Mouse (Mus musculus): ENCODE data around the gene Olfr593. TPM values are rescaled to one million over a fixed set of nuclear protein-coding genes. Genes with fewer than 3 reads are reported as not detected.
"Not testable (repeated sequence)": the region's sequence is repeated elsewhere in the genome, so short reads cannot be mapped to it uniquely, and the experiment has no call there.

The Olfr593 gene
- not detected in 2 replicates for polyA plus RNA-seq (2014; fragmentation: Nextera tagmentation; extraction: Ambion mirVana)

DNA sequence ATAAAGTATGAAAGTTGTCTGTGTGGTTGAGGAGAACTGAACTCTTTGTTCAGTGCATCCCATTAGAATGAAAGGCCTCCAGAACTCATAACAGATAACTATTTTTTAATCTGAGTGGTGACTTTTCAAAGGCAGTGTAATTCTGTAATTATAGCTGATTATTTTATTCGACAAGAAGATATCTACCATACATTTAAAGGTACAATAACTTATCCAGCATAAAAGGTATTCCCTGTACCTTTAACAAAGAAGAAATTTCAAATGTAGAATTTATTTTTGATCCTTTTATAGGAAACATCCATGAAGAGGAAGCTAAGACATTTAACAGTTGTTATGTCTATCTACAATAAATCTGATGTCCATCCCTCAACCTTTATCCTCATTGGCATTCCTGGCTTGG is at the start of gene Olfr593:
Olfr593 (plus strand) TSS at position 301 of the 400 bp plus-strand sequence.
- DNase-seq (ENCODE audit: low spot score, missing footprints), result no peak
- Histone ChIP-seq H3K4me3 (ENCODE audit: low read depth, low read length) (no peak within 1 kb of the TSS), H3K27ac (ENCODE audit: low read depth, low read length) (no peak within 1 kb of the TSS), H3K4me1 (ENCODE audit: control insufficient read depth, insufficient read depth, low read length) (no peaks in the 10 kb centered on the region), H3K27me3 (ENCODE audit: control insufficient read depth, insufficient read depth, low read length) (no peaks in the 10 kb centered on the region), H3K9ac (ENCODE audit: low read length) (no peak within 1 kb of the TSS), H3K36me3 (ENCODE audit: control insufficient read depth, insufficient read depth, low read length) (no peaks in the 10 kb centered on the region), H3K9me3 (ENCODE audit: control insufficient read depth, low read length) (no peaks in the 10 kb centered on the region), H3K4me2 (no peak within 1 kb of the TSS)
- 73% methylated on average over 1 of the region's 1 CpGs for WGBS
- no peak for ATAC-seq (ENCODE audit: low FRiP score)

DNA sequence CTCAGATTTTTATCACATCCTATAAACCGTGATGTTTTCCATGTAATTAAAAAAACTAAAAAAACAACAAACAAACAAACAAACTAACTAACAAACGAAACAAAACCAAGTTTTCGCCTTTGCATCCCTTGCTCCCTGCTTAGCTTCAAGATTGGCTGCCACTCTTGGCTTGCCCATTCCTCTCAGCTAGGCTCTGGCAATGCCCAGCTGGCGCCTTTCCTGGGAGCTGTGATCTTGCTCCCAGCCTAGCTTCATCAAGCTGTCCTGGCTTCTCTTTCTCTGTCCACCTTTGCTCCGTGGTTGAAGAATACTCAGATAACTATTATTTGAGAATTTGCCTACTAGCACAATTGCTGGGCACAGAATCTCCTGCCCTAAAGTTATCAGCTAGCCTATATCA is 42.0 kb upstream of the Olfr593 start:
- H3K27me3 ChIP-seq (ENCODE audit: control insufficient read depth, insufficient read depth, low read length), result no peaks in the 10 kb centered on the region
- no peak overlapping the region for H3K4me2 ChIP-seq
- H3K9ac ChIP-seq (ENCODE audit: low read length), result no peak overlapping the region
- WGBS, result 85% methylated on average over 5 of the region's 5 CpGs
- H3K4me3 ChIP-seq (ENCODE audit: low read depth, low read length), result no peak overlapping the region
- no peaks in the 10 kb centered on the region for H3K36me3 ChIP-seq (ENCODE audit: control insufficient read depth, insufficient read depth, low read length)
- ATAC-seq (ENCODE audit: low FRiP score) (no peak), DNase-seq (ENCODE audit: low spot score, missing footprints) (no peak)
- no peaks in the 10 kb centered on the region for H3K9me3 ChIP-seq (ENCODE audit: control insufficient read depth, low read length)
- H3K27ac ChIP-seq (ENCODE audit: low read depth, low read length), result no peak overlapping the region
- H3K4me1 ChIP-seq (ENCODE audit: control insufficient read depth, insufficient read depth, low read length), result no peaks in the 10 kb centered on the region

DNA sequence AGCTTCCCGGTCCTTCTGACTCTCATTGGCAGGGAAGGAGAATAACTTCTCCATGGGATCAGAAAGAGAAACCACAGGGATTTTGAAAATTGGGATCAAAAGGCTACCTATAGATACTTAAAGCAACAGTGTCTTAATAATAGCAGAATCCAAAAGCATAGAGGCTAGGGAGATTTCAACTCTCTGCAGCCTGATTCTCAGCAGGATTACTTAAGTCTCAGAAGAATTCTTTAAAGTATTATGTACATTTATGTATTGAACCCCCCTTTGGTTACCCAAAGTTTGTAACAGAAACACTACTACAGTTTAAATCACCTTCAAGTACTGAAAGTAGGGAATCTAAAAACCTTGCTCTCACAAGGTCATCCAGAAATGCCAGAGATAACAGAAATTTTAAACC is 33.4 kb upstream of the Olfr593 start, which contains the start of gene Olfr591:
Olfr591 (minus strand) TSS at position 101 of the 400 bp plus-strand sequence.
- no peak within 1 kb of the TSS for H3K9ac ChIP-seq (ENCODE audit: low read length)

DNA sequence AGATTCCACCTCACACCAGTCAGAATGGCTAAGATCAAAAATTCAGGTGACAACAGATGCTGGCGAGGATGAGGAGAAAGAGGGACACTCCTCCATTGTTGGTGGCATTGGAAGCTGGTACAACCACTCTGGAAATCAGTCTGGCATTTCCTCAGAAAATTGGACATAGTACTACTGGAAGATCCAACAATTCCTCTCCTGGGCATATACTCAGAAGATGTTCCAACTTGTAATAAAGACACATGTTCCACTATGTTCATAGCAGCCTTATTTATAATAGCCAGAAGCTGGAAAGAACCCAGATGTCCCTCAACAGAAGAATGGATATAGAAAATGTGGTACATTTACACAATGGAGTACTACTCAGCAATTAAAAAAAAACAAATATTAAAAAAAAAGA is 27.2 kb upstream of the Olfr593 start, which contains the start of gene Olfr592:
Olfr592 (plus strand) TSS at position 301 of the 400 bp plus-strand sequence.
- 68% methylated on average over 1 of the region's 1 CpGs for WGBS
- not testable (repeated sequence) for H3K27me3 ChIP-seq (ENCODE audit: control insufficient read depth, insufficient read depth, low read length); H3K4me2 ChIP-seq; ATAC-seq (ENCODE audit: low FRiP score); H3K36me3 ChIP-seq (ENCODE audit: control insufficient read depth, insufficient read depth, low read length); H3K9ac ChIP-seq (ENCODE audit: low read length); H3K4me3 ChIP-seq (ENCODE audit: low read depth, low read length); H3K27ac ChIP-seq (ENCODE audit: low read depth, low read length); H3K9me3 ChIP-seq (ENCODE audit: control insufficient read depth, low read length); H3K4me1 ChIP-seq (ENCODE audit: control insufficient read depth, insufficient read depth, low read length); DNase-seq (ENCODE audit: low spot score, missing footprints)

More for the DNA sequence above, 33.4 kb upstream of the Olfr593 start, which contains the start of gene Olfr591:
- DNase-seq (ENCODE audit: low spot score, missing footprints) (no peak), ATAC-seq (ENCODE audit: low FRiP score) (no peak)
- Histone ChIP-seq H3K4me1 (ENCODE audit: control insufficient read depth, insufficient read depth, low read length) (no peaks in the 10 kb centered on the region), H3K4me3 (ENCODE audit: low read depth, low read length) (no peak within 1 kb of the TSS), H3K36me3 (ENCODE audit: control insufficient read depth, insufficient read depth, low read length) (no peaks in the 10 kb centered on the region), H3K27me3 (ENCODE audit: control insufficient read depth, insufficient read depth, low read length) (no peaks in the 10 kb centered on the region), H3K4me2 (no peak within 1 kb of the TSS), H3K9me3 (ENCODE audit: control insufficient read depth, low read length) (no peaks in the 10 kb centered on the region; the same call in 1 of the 2 replicates), H3K27ac (ENCODE audit: low read depth, low read length) (no peak within 1 kb of the TSS)
- WGBS, result 77% methylated on average over 1 of the region's 1 CpGs

GRCm38 (mm10) chr7:103212050-103212449 is 388 bp downstream of the Olfr593 start:
- not testable (repeated sequence) for H3K4me3 ChIP-seq (ENCODE audit: low read depth, low read length); H3K9me3 ChIP-seq (ENCODE audit: control insufficient read depth, low read length); H3K4me1 ChIP-seq (ENCODE audit: control insufficient read depth, insufficient read depth, low read length); H3K4me2 ChIP-seq; H3K9ac ChIP-seq (ENCODE audit: low read length); ATAC-seq (ENCODE audit: low FRiP score); DNase-seq (ENCODE audit: low spot score, missing footprints); H3K27ac ChIP-seq (ENCODE audit: low read depth, low read length); H3K36me3 ChIP-seq (ENCODE audit: control insufficient read depth, insufficient read depth, low read length); H3K27me3 ChIP-seq (ENCODE audit: control insufficient read depth, insufficient read depth, low read length)
- 90% methylated on average over 5 of the region's 5 CpGs for WGBS

- H3K4me2 ChIP-seq, result no peak within 1 kb of the TSS
- H3K9ac ChIP-seq (ENCODE audit: low read length), result no peak within 1 kb of the TSS
- ATAC-seq (ENCODE audit: low FRiP score), result no peak
- no peaks in the 10 kb centered on the region for H3K27me3 ChIP-seq (ENCODE audit: control insufficient read depth, insufficient read depth, low read length)
- DNase-seq (ENCODE audit: low spot score, missing footprints), result no peak
- H3K9me3 ChIP-seq (ENCODE audit: control insufficient read depth, low read length), result no peaks in the 10 kb centered on the region
- H3K4me3 ChIP-seq (ENCODE audit: low read depth, low read length), result no peak within 1 kb of the TSS
- no peaks in the 10 kb centered on the region for H3K4me1 ChIP-seq (ENCODE audit: control insufficient read depth, insufficient read depth, low read length)
- no peak within 1 kb of the TSS for H3K27ac ChIP-seq (ENCODE audit: low read depth, low read length)
- no peaks in the 10 kb centered on the region for H3K36me3 ChIP-seq (ENCODE audit: control insufficient read depth, insufficient read depth, low read length)
Observed at GRCm38 (mm10) chr7:103216696-103217095, 5.0 kb downstream of the Olfr593 start, which contains the start of gene Olfr594. Gene Olfr594 (plus strand): TSS chr7:103216996.

DNA sequence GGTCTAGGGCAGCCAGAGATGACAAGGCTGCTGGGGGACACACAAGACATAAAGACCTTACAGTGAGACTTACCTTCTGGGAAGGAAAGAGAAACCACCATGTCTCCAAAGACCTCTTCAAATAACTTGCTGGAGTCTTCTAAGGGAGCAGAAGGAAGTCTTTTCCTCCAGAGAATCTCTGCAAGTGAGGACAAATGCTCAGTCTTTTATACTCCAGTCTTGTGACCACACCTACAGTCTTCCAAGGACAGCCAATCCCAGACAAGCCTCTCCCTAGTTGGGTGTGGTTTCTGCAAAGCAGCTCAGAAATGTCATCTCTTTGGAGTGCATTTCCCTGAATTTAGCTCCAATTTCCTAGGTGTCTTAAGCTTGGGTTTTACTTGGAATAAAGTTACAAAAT is 40.7 kb downstream of the Olfr593 start, which contains the start of gene Usp17ld:
Usp17ld (minus strand) TSS at position 101 of the 400 bp plus-strand sequence.
- H3K27ac ChIP-seq (ENCODE audit: low read depth, low read length); H3K9ac ChIP-seq (ENCODE audit: low read length); H3K4me3 ChIP-seq (ENCODE audit: low read depth, low read length): not testable (repeated sequence)

More for the DNA sequence above, 40.7 kb downstream of the Olfr593 start, which contains the start of gene Usp17ld:
- H3K36me3 ChIP-seq (ENCODE audit: control insufficient read depth, insufficient read depth, low read length); H3K9me3 ChIP-seq (ENCODE audit: control insufficient read depth, low read length); H3K4me2 ChIP-seq; DNase-seq (ENCODE audit: low spot score, missing footprints); H3K27me3 ChIP-seq (ENCODE audit: control insufficient read depth, insufficient read depth, low read length); H3K4me1 ChIP-seq (ENCODE audit: control insufficient read depth, insufficient read depth, low read length); ATAC-seq (ENCODE audit: low FRiP score): not testable (repeated sequence)

Small RNA genes lying within 50 kb of the gene (microRNA-seq; reads per million reads assigned to microRNA genes)
- not detected for gene Gm25171

Other genes starting within 250 kb of the Olfr593 start
- not detected in 2 replicates for gene Olfr576, start 249.2 kb upstream of the Olfr593 start, polyA plus RNA-seq (2014; fragmentation: Nextera tagmentation; extraction: Ambion mirVana)
- not detected in 2 replicates for gene Olfr577, start 235.9 kb upstream of the Olfr593 start, polyA plus RNA-seq (2014; fragmentation: Nextera tagmentation; extraction: Ambion mirVana)
- not detected in 2 replicates for gene Olfr578, start 222.5 kb upstream of the Olfr593 start, polyA plus RNA-seq (2014; fragmentation: Nextera tagmentation; extraction: Ambion mirVana)
- not detected in 2 replicates for gene Olfr582, start 173.8 kb upstream of the Olfr593 start, polyA plus RNA-seq (2014; fragmentation: Nextera tagmentation; extraction: Ambion mirVana)
- not detected in 2 replicates for gene Olfr583, start 160.6 kb upstream of the Olfr593 start, polyA plus RNA-seq (2014; fragmentation: Nextera tagmentation; extraction: Ambion mirVana)
- gene Olfr584, start 130.0 kb upstream of the Olfr593 start, polyA plus RNA-seq (2014; fragmentation: Nextera tagmentation; extraction: Ambion mirVana), result not detected in 2 replicates
- not detected in 2 replicates for gene Olfr585, start 114.1 kb upstream of the Olfr593 start, polyA plus RNA-seq (2014; fragmentation: Nextera tagmentation; extraction: Ambion mirVana)
- not detected in 2 replicates for gene Olfr586, start 86.2 kb upstream of the Olfr593 start, polyA plus RNA-seq (2014; fragmentation: Nextera tagmentation; extraction: Ambion mirVana)
- not detected in 2 replicates for gene Olfr588-ps1, start 71.0 kb upstream of the Olfr593 start, polyA plus RNA-seq (2014; fragmentation: Nextera tagmentation; extraction: Ambion mirVana)
- not detected in 2 replicates for gene Olfr589, start 55.5 kb upstream of the Olfr593 start, polyA plus RNA-seq (2014; fragmentation: Nextera tagmentation; extraction: Ambion mirVana)
- not detected in 2 replicates for gene Olfr591, start 33.5 kb upstream of the Olfr593 start, polyA plus RNA-seq (2014; fragmentation: Nextera tagmentation; extraction: Ambion mirVana)
- not detected in 2 replicates for gene Olfr592, start 27.1 kb upstream of the Olfr593 start, polyA plus RNA-seq (2014; fragmentation: Nextera tagmentation; extraction: Ambion mirVana)
- gene Olfr594, start 5.1 kb downstream of the Olfr593 start, polyA plus RNA-seq (2014; fragmentation: Nextera tagmentation; extraction: Ambion mirVana), result not detected in 2 replicates
- not detected in 2 replicates for gene Usp17ld, start 40.6 kb downstream of the Olfr593 start, polyA plus RNA-seq (2014; fragmentation: Nextera tagmentation; extraction: Ambion mirVana)
- not detected in 2 replicates for gene Olfr596, start 93.8 kb downstream of the Olfr593 start, polyA plus RNA-seq (2014; fragmentation: Nextera tagmentation; extraction: Ambion mirVana)
- gene Olfr597, start 104.5 kb downstream of the Olfr593 start, polyA plus RNA-seq (2014; fragmentation: Nextera tagmentation; extraction: Ambion mirVana), result not detected in 2 replicates
- not detected in 2 replicates for gene Olfr598, start 111.7 kb downstream of the Olfr593 start, polyA plus RNA-seq (2014; fragmentation: Nextera tagmentation; extraction: Ambion mirVana)
- not detected in 2 replicates for gene Olfr599, start 124.1 kb downstream of the Olfr593 start, polyA plus RNA-seq (2014; fragmentation: Nextera tagmentation; extraction: Ambion mirVana)
- not detected in 2 replicates for gene Olfr600, start 137.8 kb downstream of the Olfr593 start, polyA plus RNA-seq (2014; fragmentation: Nextera tagmentation; extraction: Ambion mirVana)
- gene Olfr601, start 150.8 kb downstream of the Olfr593 start, polyA plus RNA-seq (2014; fragmentation: Nextera tagmentation; extraction: Ambion mirVana), result not detected in 2 replicates
- gene Olfr603, start 174.3 kb downstream of the Olfr593 start, polyA plus RNA-seq (2014; fragmentation: Nextera tagmentation; extraction: Ambion mirVana), result not detected in 2 replicates
- not detected in 2 replicates for gene Usp17lc, start 203.2 kb downstream of the Olfr593 start, polyA plus RNA-seq (2014; fragmentation: Nextera tagmentation; extraction: Ambion mirVana)
- not detected in 2 replicates for gene Olfr605, start 233.6 kb downstream of the Olfr593 start, polyA plus RNA-seq (2014; fragmentation: Nextera tagmentation; extraction: Ambion mirVana)
- not detected in 2 replicates for gene Olfr606, start 237.2 kb downstream of the Olfr593 start, polyA plus RNA-seq (2014; fragmentation: Nextera tagmentation; extraction: Ambion mirVana)

Measured in midbrain, embryonic 11.5 days (tissue).